In the genomic region with DNA sequence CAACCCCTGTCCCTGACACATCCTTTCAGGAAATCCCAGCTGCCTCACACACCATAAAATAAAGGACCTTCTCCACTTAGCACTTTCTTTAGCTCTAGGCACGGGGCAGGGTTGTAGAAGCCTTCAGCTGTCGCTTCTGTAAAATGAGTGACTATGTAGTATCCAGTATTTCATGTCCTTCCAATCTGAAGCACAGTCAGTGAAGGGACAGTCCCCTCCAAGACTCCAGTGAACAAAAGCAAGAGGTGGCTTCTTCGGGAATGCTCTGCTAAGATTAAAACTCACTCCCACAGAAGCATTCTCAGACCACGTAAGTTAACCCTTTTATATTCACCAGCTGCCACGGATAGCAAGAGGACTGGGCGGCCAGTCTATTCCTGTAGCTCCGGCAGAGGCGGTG, we compare ENCODE assay signal across 22 mouse cellular contexts. TPM values are rescaled to one million over a fixed set of nuclear protein-coding genes. Genes with fewer than 3 reads are reported as not detected.
DNase-seq lines count a peak whose midpoint lies in the region; ATAC-seq and TF ChIP-seq lines count a peak whose summit lies in the region.
"Had no signal": no experiment of that assay in that cellular context is flagged by ENCODE, and none has a peak within 500 bp of the region (broad histone marks: within the 10 kb centered on the region; RNA-seq: fewer than 3 reads in every experiment).

No protein-coding gene starts in this region.

- H3K4me2 ChIP-seq in heart, embryonic 15.5 days: peak overlapping the region; percentile 33
- no peak overlapping the region for H3K4me2 ChIP-seq in lung, embryonic 14.5 days
- no peak overlapping the region for H3K4me2 ChIP-seq in lung, postnatal 0 days (replicated peaks; ENCODE audit: low read depth, low read length)
- H3K4me2 ChIP-seq in neural tube, embryonic 12.5 days (replicated peaks): no peak overlapping the region
- H3K4me2 ChIP-seq: embryonic facial prominence, embryonic 13.5 days; forebrain, embryonic 12.5 days; hindbrain, embryonic 12.5 days; limb, embryonic 15.5 days had no signal

- H3K9me3 ChIP-seq in heart, embryonic 15.5 days (replicated peaks): no peaks in the 10 kb centered on the region
- H3K9me3 ChIP-seq in lung, embryonic 14.5 days (ENCODE audit: low read depth, low read length): no peaks in the 10 kb centered on the region
- no peaks in the 10 kb centered on the region for H3K9me3 ChIP-seq in lung, postnatal 0 days (ENCODE audit: low read length)
- H3K9me3 ChIP-seq in neural tube, embryonic 12.5 days: no peaks in the 10 kb centered on the region
- H3K9me3 ChIP-seq: embryonic facial prominence, embryonic 13.5 days; forebrain, embryonic 12.5 days; hindbrain, embryonic 12.5 days; limb, embryonic 15.5 days; lung, embryonic 15.5 days; midbrain, embryonic 10.5 days had no signal

- 36% methylated on average over 8 of the region's 8 CpGs for WGBS in heart, embryonic 15.5 days
- 36% methylated on average over 8 of the region's 8 CpGs for WGBS in lung, embryonic 14.5 days
- 44% methylated on average over 8 of the region's 8 CpGs for WGBS in lung, postnatal 0 days
- 70% methylated on average over 8 of the region's 8 CpGs for WGBS in neural tube, embryonic 12.5 days

- no peak overlapping the region for H3K9ac ChIP-seq in heart, embryonic 15.5 days
- no peak overlapping the region for H3K9ac ChIP-seq in lung, embryonic 14.5 days
- no peak overlapping the region for H3K9ac ChIP-seq in lung, postnatal 0 days (replicated peaks; ENCODE audit: low read depth)
- H3K9ac ChIP-seq in neural tube, embryonic 12.5 days: no peak overlapping the region
- H3K9ac ChIP-seq: embryonic facial prominence, embryonic 13.5 days; forebrain, embryonic 12.5 days; hindbrain, embryonic 12.5 days; limb, embryonic 15.5 days; liver, embryonic 14.5 days; lung, embryonic 15.5 days had no signal

- no peak for TF ChIP-seq EP300 in lung, postnatal 0 days (IDR thresholded peaks at IDR 0.05)

- TF ChIP-seq CTCF in lung, embryonic 14.5 days (IDR thresholded peaks at IDR 0.05; ENCODE audit: low read depth): no peak
- TF ChIP-seq CTCF in lung, postnatal 0 days (IDR thresholded peaks at IDR 0.05): no peak

- peaks cover under 1% of the 10 kb centered on the region; the same call in 1 of the 2 replicates for H3K36me3 ChIP-seq in heart, embryonic 15.5 days
- no peaks in the 10 kb centered on the region; the same call in 1 of the 2 replicates for H3K36me3 ChIP-seq in lung, embryonic 14.5 days (ENCODE audit: insufficient read depth)
- no peaks in the 10 kb centered on the region for H3K36me3 ChIP-seq in lung, postnatal 0 days (ENCODE audit: insufficient read depth, low read length)
- H3K36me3 ChIP-seq in neural tube, embryonic 12.5 days: peaks cover 18% of the 10 kb centered on the region; the same call in 1 of the 2 replicates
- H3K36me3 ChIP-seq: limb, embryonic 15.5 days; lung, embryonic 15.5 days had no signal

- peak; percentile 64 for DNase-seq in heart, adult 11 months
- no peak for DNase-seq in heart, adult 8-10 months (ENCODE audit: low spot score)
- no peak for DNase-seq in heart, adult 9 months (ENCODE audit: low spot score in 2 of 2)
- peak; percentile 43 for DNase-seq in lung, embryonic 14.5 days
- DNase-seq in lung, postnatal 0 days (ENCODE audit: low spot score): no peak
- DNase-seq: adrenal gland, postnatal 25 days; cerebellum, adult 8-10 months; embryo, embryonic 11 days; gastrocnemius, postnatal 10 days; kidney, postnatal 10 days; layer of hippocampus, postnatal 36 days had no signal

- H3K27ac ChIP-seq in heart, embryonic 15.5 days: no peak overlapping the region
- H3K27ac ChIP-seq in lung, embryonic 14.5 days (ENCODE audit: low read depth): no peak overlapping the region
- no peak overlapping the region for H3K27ac ChIP-seq in lung, postnatal 0 days (ENCODE audit: low read length)
- H3K27ac ChIP-seq in neural tube, embryonic 12.5 days: no peak overlapping the region
- H3K27ac ChIP-seq: embryonic facial prominence, embryonic 13.5 days; forebrain, embryonic 12.5 days; hindbrain, embryonic 12.5 days; limb, embryonic 15.5 days; liver, embryonic 14.5 days; lung, embryonic 15.5 days; midbrain, embryonic 10.5 days had no signal

- no peak for ATAC-seq in heart, embryonic 15.5 days (replicated peaks; ENCODE audit: insufficient number of reproducible peaks, insufficient read depth, low FRiP score, low read depth)
- no peak for ATAC-seq in lung, embryonic 14.5 days (ENCODE audit: insufficient read depth)
- no peak for ATAC-seq in lung, postnatal 0 days
- ATAC-seq in neural tube, embryonic 12.5 days (ENCODE audit: low FRiP score, low read depth): 0 out of 2 replicates have a peak, but pooled peaks have one; percentile 28
- ATAC-seq: intestine, postnatal 0 days had no signal

- peaks cover 18% of the 10 kb centered on the region for H3K4me1 ChIP-seq in heart, embryonic 15.5 days (replicated peaks)
- peaks cover 15% of the 10 kb centered on the region; the same call in 1 of the 2 replicates for H3K4me1 ChIP-seq in lung, embryonic 14.5 days (ENCODE audit: insufficient read depth)
- H3K4me1 ChIP-seq in lung, postnatal 0 days (ENCODE audit: insufficient read depth, low read depth, low read length): peaks cover 11% of the 10 kb centered on the region; the same call in 1 of the 2 replicates
- peaks cover 24% of the 10 kb centered on the region for H3K4me1 ChIP-seq in neural tube, embryonic 12.5 days
- H3K4me1 ChIP-seq: hindbrain, embryonic 12.5 days had no signal

- no peaks in the 10 kb centered on the region for H3K27me3 ChIP-seq in heart, embryonic 15.5 days
- no peaks in the 10 kb centered on the region for H3K27me3 ChIP-seq in lung, embryonic 14.5 days (ENCODE audit: insufficient read depth, low read length)
- H3K27me3 ChIP-seq in lung, postnatal 0 days (replicated peaks; ENCODE audit: insufficient read depth, low read length): no peaks in the 10 kb centered on the region
- no peaks in the 10 kb centered on the region for H3K27me3 ChIP-seq in neural tube, embryonic 12.5 days (replicated peaks)
- H3K27me3 ChIP-seq: embryonic facial prominence, embryonic 13.5 days; forebrain, embryonic 12.5 days; hindbrain, embryonic 12.5 days; limb, embryonic 15.5 days; lung, embryonic 15.5 days had no signal

- no peak overlapping the region for H3K4me3 ChIP-seq in heart, embryonic 15.5 days
- no peak overlapping the region for H3K4me3 ChIP-seq in lung, embryonic 14.5 days (ENCODE audit: low read depth, low read length)
- no peak overlapping the region for H3K4me3 ChIP-seq in lung, postnatal 0 days (ENCODE audit: low read depth, low read length)
- no peak overlapping the region for H3K4me3 ChIP-seq in neural tube, embryonic 12.5 days
- H3K4me3 ChIP-seq: embryonic facial prominence, embryonic 13.5 days; erythroblast, embryonic 14.5 days; forebrain, embryonic 12.5 days; hindbrain, embryonic 12.5 days; limb, embryonic 15.5 days; lung, embryonic 15.5 days; midbrain, embryonic 10.5 days had no signal

RNA-seq across cellular contexts. Expression of a gene that starts 14.3 kb away (rescaled TPM):
- total RNA-seq in heart, adult 8-10 months (2022): 1 to 10 TPM; 3.3 to 4.2 (median 3.7) TPM
- 3.9 and 5.5 TPM in 2 replicates for polyA plus RNA-seq in heart, embryonic 15.5 days (2015; fragmentation: Nextera tagmentation; extraction: Ambion mirVana)
- 9.1 and 12.1 TPM in 2 replicates for polyA plus RNA-seq in lung, embryonic 14.5 days (2014; fragmentation: Nextera tagmentation; extraction: Ambion mirVana)
- polyA plus RNA-seq in lung, postnatal 0 days (2015; fragmentation: Nextera tagmentation; extraction: Ambion mirVana): 8.2 and 8.9 TPM in 2 replicates
- 17.1 and 17.7 TPM in 2 replicates for polyA plus RNA-seq in neural tube, embryonic 12.5 days (2016; fragmentation: Nextera tagmentation; extraction: Ambion mirVana)

Comparison
In these comparisons a context has a peak if more than half of its experiments do, and no peak if none do; other contexts are left out.
1. DNase-seq: peak in heart, adult 11 months (single experiment) and lung, embryonic 14.5 days (single experiment); none in heart, adult 8-10 months (single experiment), heart, adult 9 months (0 of 2) and lung, postnatal 0 days (single experiment).